In genomic region chr9:94045462-94046126, GRCm38 (mm10) we compare ENCODE assay signal across 28 mouse cellular contexts.
"Had no signal": no experiment of that assay in that cellular context is flagged by ENCODE, and none has a peak within 500 bp of the region (broad histone marks: within the 10 kb centered on the region; RNA-seq: fewer than 3 reads in every experiment).

No protein-coding gene starts in this region.

- H3K4me1 ChIP-seq: embryonic facial prominence, embryonic 10.5 days; embryonic facial prominence, embryonic 12.5 days; embryonic facial prominence, embryonic 13.5 days; embryonic facial prominence, embryonic 15.5 days; forebrain, embryonic 12.5 days; forebrain, embryonic 13.5 days; forebrain, embryonic 15.5 days had no signal

- H3K9me3 ChIP-seq: embryonic facial prominence, embryonic 10.5 days; embryonic facial prominence, embryonic 12.5 days; embryonic facial prominence, embryonic 13.5 days; embryonic facial prominence, embryonic 15.5 days; forebrain, embryonic 12.5 days; forebrain, embryonic 13.5 days; forebrain, embryonic 15.5 days had no signal

- DNase-seq: cerebellum, adult 18-20 months; cerebellum, adult 2 months; cerebellum, adult 8-10 months; cerebellum, adult 9-10 months; cerebellum, adult 9-11 months; cerebellum, postnatal 10 days; cerebellum, postnatal 14 days; cerebellum, postnatal 25 days; cerebellum, postnatal 36 days; embryo, embryonic 11 days; forebrain, postnatal 0 days; gastrocnemius, adult 2 months; gastrocnemius, postnatal 10 days; gastrocnemius, postnatal 14 days; gastrocnemius, postnatal 25 days; gastrocnemius, postnatal 36 days; heart, adult 11 months; heart, adult 18-20 months had no signal

- H3K4me3 ChIP-seq: embryonic facial prominence, embryonic 10.5 days; embryonic facial prominence, embryonic 12.5 days; embryonic facial prominence, embryonic 13.5 days; embryonic facial prominence, embryonic 15.5 days; erythroblast, embryonic 14.5 days; forebrain, embryonic 12.5 days; forebrain, embryonic 13.5 days; forebrain, embryonic 15.5 days; gastrocnemius, adult 2 months had no signal

- H3K4me2 ChIP-seq: embryonic facial prominence, embryonic 12.5 days; embryonic facial prominence, embryonic 13.5 days; embryonic facial prominence, embryonic 15.5 days; forebrain, embryonic 12.5 days; forebrain, embryonic 13.5 days; forebrain, embryonic 15.5 days had no signal

- H3K9ac ChIP-seq: embryonic facial prominence, embryonic 12.5 days; embryonic facial prominence, embryonic 13.5 days; embryonic facial prominence, embryonic 15.5 days; forebrain, embryonic 12.5 days; forebrain, embryonic 13.5 days; forebrain, embryonic 15.5 days; forebrain, postnatal 0 days had no signal

- H3K36me3 ChIP-seq: embryonic facial prominence, embryonic 10.5 days; embryonic facial prominence, embryonic 12.5 days; embryonic facial prominence, embryonic 13.5 days; embryonic facial prominence, embryonic 15.5 days; forebrain, embryonic 12.5 days; forebrain, embryonic 15.5 days had no signal

- H3K27ac ChIP-seq: embryonic facial prominence, embryonic 10.5 days; embryonic facial prominence, embryonic 12.5 days; embryonic facial prominence, embryonic 13.5 days; embryonic facial prominence, embryonic 15.5 days; forebrain, embryonic 12.5 days; forebrain, embryonic 13.5 days; forebrain, embryonic 15.5 days; gastrocnemius, adult 2 months had no signal

- H3K27me3 ChIP-seq: embryonic facial prominence, embryonic 12.5 days; embryonic facial prominence, embryonic 13.5 days; embryonic facial prominence, embryonic 15.5 days; forebrain, embryonic 12.5 days; forebrain, embryonic 13.5 days; forebrain, embryonic 15.5 days had no signal

- ATAC-seq: forebrain, embryonic 13.5 days; forebrain, embryonic 14.5 days; forebrain, embryonic 15.5 days; forebrain, embryonic 16.5 days; forebrain, postnatal 0 days had no signal
